Mouse (Mus musculus) cortical plate, adult 2 months (tissue): Measurements from ENCODE around the gene Atp5d. TPM values are rescaled to one million over a fixed set of nuclear protein-coding genes. Genes with fewer than 3 reads are reported as not detected.

Source experiments
- H3K27ac ChIP-seq: fragments of 200-500 bp; 2 replicates; pipeline ENCODE4 v1.5.1; 2012; ENCODE audit warnings: low read length, control low read depth, inconsistent platforms; ENCODE audit not compliant: insufficient read depth
- H3K4me1 ChIP-seq: fragments of 200-500 bp; 2 replicates; pipeline ENCODE4 v1.6.1; 2011; ENCODE audit warnings: low read length; ENCODE audit not compliant: control insufficient read depth, insufficient read depth
- H3K4me3 ChIP-seq: fragments of 200-500 bp; 2 replicates; pipeline ENCODE4 v1.5.1; 2011; ENCODE audit warnings: mild to moderate bottlenecking, low read length, control low read depth; ENCODE audit not compliant: insufficient read depth
- CTCF ChIP-seq: fragments of 200-500 bp; IDR thresholded peaks from 2 replicates; pipeline ENCODE4 v1.5.1; 2011; ENCODE audit warnings: mild to moderate bottlenecking, control low read depth, low read length; ENCODE audit not compliant: insufficient read depth; ENCODE audit errors: extremely low read depth
- POLR2A ChIP-seq: fragments of 200-500 bp; IDR thresholded peaks from 2 replicates; pipeline ENCODE4 v1.6.1; 2011; ENCODE audit warnings: mild to moderate bottlenecking, low read length, control low read depth; ENCODE audit not compliant: insufficient read depth; ENCODE audit errors: extremely low read depth
- polyA plus RNA-seq: library from polyadenylated mRNA; depleted of rRNA; stranded (reverse); fragments of >200 nt; gene quantifications from 2 replicates; pipeline ENCODE4 v1.2.3, GENCODE M21; 2012

Gene Atp5d
- polyA plus RNA-seq, 1 experiment: 641 TPM

DNA sequence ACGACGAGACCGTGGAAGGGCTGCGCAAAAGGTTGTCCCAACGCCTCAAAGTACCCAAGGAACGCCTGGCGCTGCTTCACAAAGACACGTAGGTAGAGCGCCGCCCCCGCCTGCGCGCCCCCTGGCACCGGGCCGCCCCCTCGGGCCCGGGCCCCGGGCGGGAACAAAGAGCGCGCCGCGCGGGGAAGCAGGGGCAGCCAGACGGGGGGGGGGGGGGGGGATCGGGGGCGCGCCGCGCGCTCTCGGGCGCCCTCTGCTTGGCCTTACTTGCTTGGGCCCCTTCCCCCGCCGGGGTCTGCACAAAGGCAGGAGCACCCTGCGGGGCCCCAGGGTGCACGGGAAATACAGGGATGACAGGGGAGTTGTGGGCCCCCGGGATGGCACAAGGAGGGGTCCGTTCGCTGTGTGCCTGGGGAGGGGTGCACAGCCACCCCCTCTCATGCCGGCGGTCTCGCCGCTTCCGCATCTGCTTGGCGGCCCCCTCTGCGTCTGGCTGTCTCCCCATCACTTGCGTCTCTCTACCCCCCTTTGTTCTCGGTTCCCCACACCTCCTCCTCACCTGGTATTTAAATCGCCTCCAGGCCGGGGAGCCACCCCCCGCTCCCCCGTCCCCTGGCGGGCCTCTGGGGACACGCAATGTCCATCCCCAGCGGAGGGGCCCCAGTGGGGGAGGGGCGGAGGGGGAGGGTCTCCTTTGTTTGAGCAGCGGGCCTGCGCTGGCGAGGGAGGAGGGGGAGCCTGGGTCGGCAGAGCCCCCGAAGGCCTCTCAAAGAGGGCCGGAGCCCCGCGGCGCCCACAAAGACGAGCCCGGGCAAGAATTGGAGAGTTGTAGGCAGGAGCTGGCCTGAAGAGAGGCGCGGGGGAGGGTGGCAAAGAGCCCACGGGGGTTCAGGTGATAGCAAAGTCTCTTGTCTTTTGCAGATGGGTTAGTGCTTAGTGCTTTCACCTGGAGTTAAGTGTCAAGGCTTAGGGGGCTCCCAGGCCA, 12.1 kb downstream of the Atp5d start:
- peak overlapping the region; percentile 86 for H3K4me3 ChIP-seq
- no peaks in the 10 kb centered on the region; the same call in 1 of the 2 replicates for H3K4me1 ChIP-seq
- peak overlapping the region; percentile 97 for H3K27ac ChIP-seq
- TF ChIP-seq POLR2A: no peak
- TF ChIP-seq CTCF: no peak

DNA sequence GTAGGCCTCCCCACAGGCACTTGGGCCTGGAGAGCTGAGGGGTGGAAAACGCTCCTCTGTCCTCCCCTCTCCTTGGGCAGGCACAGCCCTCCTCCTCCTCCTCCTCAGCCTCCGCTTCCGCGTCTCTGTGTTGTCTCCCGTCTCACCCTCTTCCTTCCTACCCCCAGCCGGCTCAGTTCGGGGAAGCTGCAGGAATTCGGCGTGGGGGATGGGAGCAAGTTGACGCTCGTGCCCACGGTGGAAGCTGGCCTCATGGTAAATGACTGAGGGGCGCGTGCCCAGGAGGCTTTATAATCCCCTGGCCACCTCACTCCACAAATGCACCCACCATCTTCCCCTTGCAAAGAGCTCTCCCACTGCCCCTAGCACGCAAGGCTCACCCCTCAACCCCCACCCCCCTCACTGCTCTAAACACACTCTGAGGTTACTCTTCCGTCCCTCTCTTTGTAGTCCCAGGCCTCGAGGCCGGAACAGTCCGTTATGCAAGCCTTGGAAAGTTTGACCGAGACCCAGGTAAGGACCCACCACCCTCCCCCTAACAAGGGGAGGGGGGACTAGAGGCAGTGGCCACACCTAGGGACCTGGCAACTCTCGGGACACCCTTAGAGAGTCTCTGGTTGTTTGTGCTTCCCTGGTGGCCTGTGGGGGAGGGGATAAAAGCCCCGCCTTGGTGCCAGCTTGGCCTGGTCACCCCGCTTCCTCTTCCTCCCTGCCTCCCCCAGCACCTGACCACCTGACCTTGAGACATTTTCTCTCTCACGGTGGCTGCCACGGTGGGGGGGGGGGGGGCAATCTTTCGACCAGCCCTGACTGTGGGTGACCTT, 13.0 kb downstream of the Atp5d start:
- peak overlapping the region; percentile 86 for H3K4me3 ChIP-seq
- H3K27ac ChIP-seq: peak overlapping the region; percentile 97
- H3K4me1 ChIP-seq: no peaks in the 10 kb centered on the region; the same call in 1 of the 2 replicates
- TF ChIP-seq CTCF (no peak), POLR2A (peak; percentile 40; the same call in 1 of the 2 replicates)

DNA sequence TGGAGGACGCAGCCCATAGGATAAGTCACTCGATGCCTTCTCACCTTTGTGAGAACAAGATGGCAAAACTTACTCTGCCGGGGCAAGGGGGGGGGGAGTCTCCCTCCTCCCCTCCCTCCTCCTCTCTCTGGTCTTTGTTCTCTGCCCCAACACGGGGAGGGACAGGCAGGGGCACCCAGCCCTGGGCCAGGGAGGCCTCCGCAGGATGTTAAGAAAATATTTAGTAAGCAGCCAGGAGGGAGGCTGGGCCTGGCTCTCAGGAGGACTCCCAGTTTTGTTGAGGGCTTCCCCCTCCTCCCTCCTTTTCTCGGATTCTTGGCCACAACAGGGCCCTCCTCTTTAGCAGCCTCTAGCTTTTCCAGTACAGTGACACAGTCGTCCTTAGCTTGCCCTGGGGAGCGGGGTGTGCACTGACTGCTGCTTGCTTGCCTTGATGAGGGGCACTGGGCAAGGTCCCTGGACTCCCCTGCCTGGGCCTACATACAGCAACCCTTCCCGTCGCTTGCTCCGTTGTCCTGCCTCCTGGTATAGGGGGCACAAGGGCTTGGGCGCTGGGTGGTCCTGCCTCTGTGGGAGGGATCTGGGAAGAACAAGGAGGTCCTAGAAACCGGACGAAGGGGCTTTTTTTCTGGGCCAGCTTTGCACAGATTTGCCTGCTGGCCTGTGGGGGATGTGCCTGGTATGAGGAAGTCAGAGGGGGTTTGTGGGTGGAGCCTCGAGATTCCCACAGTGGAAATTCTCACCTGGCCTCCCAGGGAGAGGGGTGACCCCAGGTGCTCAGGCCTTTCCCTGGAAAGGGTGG, 13.8 kb downstream of the Atp5d start:
- TF ChIP-seq POLR2A: no peak
- no peak for TF ChIP-seq CTCF
- Histone ChIP-seq H3K27ac (peak overlapping the region; percentile 97), H3K4me1 (no peaks in the 10 kb centered on the region; the same call in 1 of the 2 replicates), H3K4me3 (peak overlapping the region; percentile 86)

GRCm38 (mm10) chr10:80152873-80153260, 14.4 kb downstream of the Atp5d start:
- no peak for TF ChIP-seq POLR2A
- Histone ChIP-seq H3K4me3 (peak overlapping the region; percentile 86; the same call in 1 of the 2 replicates), H3K27ac (peak overlapping the region; percentile 97; the same call in 1 of the 2 replicates), H3K4me1 (no peaks in the 10 kb centered on the region; the same call in 1 of the 2 replicates)

DNA sequence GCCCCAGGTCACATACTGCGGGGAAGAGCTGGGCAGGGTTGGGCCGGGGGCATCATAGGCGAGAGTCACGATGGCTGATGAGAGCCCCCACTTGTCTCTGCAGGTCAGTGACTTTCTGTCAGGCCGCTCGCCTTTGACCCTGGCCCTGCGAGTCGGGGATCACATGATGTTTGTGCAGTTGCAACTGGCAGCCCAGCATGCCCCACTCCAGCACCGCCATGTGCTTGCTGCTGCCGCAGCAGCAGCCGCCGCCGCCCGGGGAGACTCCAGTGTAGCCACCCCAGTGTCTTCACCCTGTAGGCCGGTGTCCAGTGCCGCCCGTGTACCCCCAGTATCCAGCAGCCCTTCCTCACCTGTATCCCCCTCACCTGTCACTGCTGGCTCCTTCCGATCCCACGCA, 15.3 kb downstream of the Atp5d start:
- TF ChIP-seq CTCF: no peak
- TF ChIP-seq POLR2A: no peak
- no peak overlapping the region for H3K27ac ChIP-seq
- H3K4me1 ChIP-seq: no peaks in the 10 kb centered on the region; the same call in 1 of the 2 replicates
- H3K4me3 ChIP-seq: no peak overlapping the region

DNA sequence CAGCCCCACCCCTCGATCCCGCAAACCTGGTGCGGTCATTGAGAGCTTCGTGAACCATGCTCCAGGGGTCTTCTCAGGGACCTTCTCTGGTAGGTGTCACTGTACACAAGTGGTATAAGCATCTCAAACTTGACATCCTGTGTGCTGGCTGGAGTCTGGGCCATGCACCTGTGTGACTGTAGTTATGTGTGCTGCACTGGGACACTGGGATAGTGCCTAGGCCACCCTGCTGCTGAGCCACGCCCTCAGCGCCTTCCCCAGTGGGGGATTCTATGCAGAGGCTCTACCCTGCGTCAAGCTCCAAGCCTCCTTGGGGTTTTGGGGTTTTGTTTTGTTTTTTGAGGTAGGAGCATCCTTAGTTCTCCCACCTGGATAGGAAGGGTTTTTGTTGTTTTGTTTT, 16.0 kb downstream of the Atp5d start:
- Histone ChIP-seq H3K4me1 (peaks cover 2% of the 10 kb centered on the region), H3K27ac (no peak overlapping the region), H3K4me3 (no peak overlapping the region)
- TF ChIP-seq POLR2A (no peak), CTCF (no peak)

- TF ChIP-seq CTCF (no peak), POLR2A (no peak)
- H3K4me3 ChIP-seq: no peak overlapping the region
- peaks cover 3% of the 10 kb centered on the region for H3K4me1 ChIP-seq
- H3K27ac ChIP-seq: 0 out of 2 replicates have a peak overlapping the region, but pooled peaks have one; percentile 25
Measured at GRCm38 (mm10) chr10:80155277-80155676, 16.8 kb downstream of the Atp5d start.

DNA sequence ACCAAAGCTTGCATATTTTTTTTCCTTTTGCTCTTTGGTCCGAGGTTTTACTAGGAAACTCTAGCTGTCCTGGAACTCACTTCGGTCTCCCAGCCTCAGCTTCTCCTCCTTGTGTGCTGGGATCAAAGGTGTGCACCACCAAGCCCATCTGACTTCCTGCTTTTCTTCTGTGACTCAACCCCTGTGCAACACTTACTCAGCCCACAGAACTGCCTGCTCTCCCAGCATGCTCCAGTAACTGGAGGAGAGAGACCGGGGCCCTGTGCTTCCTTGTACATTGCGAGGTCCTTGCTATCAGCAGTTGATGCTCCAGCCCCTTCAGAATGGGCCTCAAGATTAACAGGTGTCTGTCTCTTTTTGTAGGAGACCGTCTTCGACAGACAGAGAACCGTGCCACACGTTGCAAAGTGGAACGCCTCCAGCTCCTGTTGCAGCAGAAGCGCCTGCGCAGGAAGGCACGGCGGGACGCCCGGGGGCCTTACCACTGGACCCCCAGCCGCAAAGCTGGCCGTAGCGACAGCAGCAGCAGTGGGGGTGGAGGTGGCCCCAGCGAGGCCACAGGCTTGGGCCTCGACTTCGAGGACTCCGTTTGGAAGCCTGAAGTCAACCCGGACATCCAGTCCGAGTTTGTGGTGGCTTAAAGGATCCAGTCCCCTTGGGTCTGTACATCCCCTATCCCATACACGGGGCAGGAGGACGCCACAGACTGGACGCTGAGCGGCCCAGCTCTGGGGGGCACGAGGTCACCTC, 17.7 kb downstream of the Atp5d start:
- peaks cover 6% of the 10 kb centered on the region for H3K4me1 ChIP-seq
- no peak overlapping the region for H3K4me3 ChIP-seq
- H3K27ac ChIP-seq: peak overlapping the region; percentile 69

More for the DNA sequence above, 17.7 kb downstream of the Atp5d start:
- TF ChIP-seq POLR2A (no peak), CTCF (no peak)
